Mouse (Mus musculus): Measurements from ENCODE around the gene 4933407L21Rik. TPM values are rescaled to one million over a fixed set of nuclear protein-coding genes. Genes with fewer than 3 reads are reported as not detected.
A peak's percentile ranks its signal among the peaks of the same experiment; 100 is the strongest.

The 4933407L21Rik gene
- polyA plus RNA-seq, 1 experiment from 2014 or later = not detected

DNA sequence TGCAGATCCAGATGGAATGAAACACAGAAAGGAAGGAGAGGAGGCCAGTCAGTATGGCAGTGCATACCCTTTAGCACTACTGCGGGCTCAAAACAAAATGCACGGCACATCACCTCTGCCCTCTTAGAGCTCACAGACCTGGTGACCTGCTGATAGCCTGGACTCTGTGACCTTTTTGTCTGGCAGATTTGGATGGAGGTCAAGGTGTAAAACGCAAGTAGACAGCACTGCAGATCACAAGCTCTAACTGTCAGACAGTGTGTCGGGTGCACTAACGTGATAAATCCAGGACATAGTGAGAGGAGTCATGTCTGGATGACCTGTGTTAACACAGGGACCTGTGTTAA, 5.4 kb upstream of the 4933407L21Rik start:
- no peak overlapping the region for H3K4me3 ChIP-seq
- DNase-seq (ENCODE audit: low spot score) = no peak
- H3K36me3 ChIP-seq = no peaks in the 10 kb centered on the region
- no peaks in the 10 kb centered on the region for H3K27me3 ChIP-seq (ENCODE audit: insufficient read depth, poor library complexity, severe bottlenecking)
- H3K27ac ChIP-seq = no peak overlapping the region
- peaks cover 14% of the 10 kb centered on the region for H3K4me1 ChIP-seq
- 66% methylated on average over 5 of the region's 5 CpGs for WGBS
- no peaks in the 10 kb centered on the region for H3K9me3 ChIP-seq

DNA sequence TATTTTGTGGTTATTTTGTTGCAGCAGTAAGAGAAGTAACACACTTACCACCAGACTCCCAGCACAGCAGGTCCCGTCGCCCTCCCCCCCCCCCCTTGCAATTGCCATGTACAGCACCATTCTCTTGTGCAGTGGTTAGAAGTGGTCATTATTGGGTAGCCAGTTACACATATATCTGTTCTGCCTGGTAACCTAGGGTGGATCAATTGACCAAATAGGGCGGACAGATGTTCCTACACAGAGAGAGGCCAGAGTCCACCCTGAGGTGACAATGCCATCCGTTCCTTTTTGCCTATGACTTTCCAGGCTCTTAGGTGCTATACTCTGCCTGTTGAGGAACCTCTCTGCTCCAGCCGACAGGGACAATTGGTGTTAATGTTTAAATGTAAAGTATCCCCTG, 3.1 kb upstream of the 4933407L21Rik start:
- H3K27ac ChIP-seq = no peak overlapping the region
- no peaks in the 10 kb centered on the region for H3K27me3 ChIP-seq (ENCODE audit: insufficient read depth, poor library complexity, severe bottlenecking)
- H3K36me3 ChIP-seq = no peaks in the 10 kb centered on the region
- 84% methylated on average over 5 of the region's 5 CpGs for WGBS
- no peak overlapping the region for H3K4me3 ChIP-seq
- no peak for DNase-seq (ENCODE audit: low spot score)
- H3K4me1 ChIP-seq = peaks cover 21% of the 10 kb centered on the region
- no peaks in the 10 kb centered on the region for H3K9me3 ChIP-seq

DNA sequence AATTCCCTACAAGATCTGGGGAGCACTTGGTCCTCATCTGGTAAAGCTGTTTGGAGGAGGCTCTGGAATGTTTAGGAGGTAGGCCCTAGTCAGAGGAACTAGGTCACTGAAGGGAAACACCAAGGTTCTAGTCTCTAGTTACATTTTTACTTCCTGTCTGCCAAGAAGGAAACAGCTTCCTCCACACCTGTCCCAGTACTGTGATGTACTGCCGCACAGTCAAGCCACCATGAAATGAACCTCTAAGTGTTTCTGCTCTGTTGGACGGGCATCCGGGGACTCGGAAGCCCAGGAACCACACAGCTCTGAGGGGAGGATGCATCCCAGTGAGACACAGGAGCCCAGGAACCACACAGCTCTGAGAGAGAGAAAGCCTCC, 394 bp downstream of the 4933407L21Rik start:
- Histone ChIP-seq H3K4me1 (peaks cover 17% of the 10 kb centered on the region), H3K9me3 (no peaks in the 10 kb centered on the region), H3K27ac (no peak overlapping the region), H3K4me3 (no peak overlapping the region), H3K27me3 (ENCODE audit: insufficient read depth, poor library complexity, severe bottlenecking) (no peaks in the 10 kb centered on the region), H3K36me3 (no peaks in the 10 kb centered on the region)
- no peak for DNase-seq (ENCODE audit: low spot score)
- 75% methylated on average over 4 of the region's 4 CpGs for WGBS

DNA sequence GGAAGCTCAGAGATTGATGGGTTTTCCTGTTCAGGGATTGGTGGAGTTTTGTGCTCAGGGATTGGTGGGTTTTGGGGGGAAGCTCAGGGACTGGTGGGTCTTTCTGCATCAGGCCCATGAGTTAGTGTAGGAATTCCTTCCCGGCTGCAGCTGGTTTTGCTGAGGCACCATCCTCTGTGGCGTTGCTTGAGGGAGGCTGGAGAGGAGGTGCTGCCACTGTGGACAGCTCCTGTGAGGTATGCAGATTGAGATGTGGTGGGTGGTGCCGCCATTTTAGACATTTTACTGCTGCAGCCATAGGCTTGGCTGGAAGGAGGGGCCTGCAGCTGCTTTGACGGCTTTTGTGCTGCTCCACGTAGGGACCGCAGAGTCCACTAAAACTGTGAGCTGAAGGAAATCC, 1.1 kb downstream of the 4933407L21Rik start:
- 72% methylated on average over 6 of the region's 6 CpGs for WGBS
- Histone ChIP-seq H3K4me3 (no peak overlapping the region), H3K4me1 (peaks cover 24% of the 10 kb centered on the region), H3K27ac (no peak overlapping the region), H3K9me3 (no peaks in the 10 kb centered on the region), H3K36me3 (no peaks in the 10 kb centered on the region), H3K27me3 (ENCODE audit: insufficient read depth, poor library complexity, severe bottlenecking) (no peaks in the 10 kb centered on the region)
- DNase-seq (ENCODE audit: low spot score) = no peak

DNA sequence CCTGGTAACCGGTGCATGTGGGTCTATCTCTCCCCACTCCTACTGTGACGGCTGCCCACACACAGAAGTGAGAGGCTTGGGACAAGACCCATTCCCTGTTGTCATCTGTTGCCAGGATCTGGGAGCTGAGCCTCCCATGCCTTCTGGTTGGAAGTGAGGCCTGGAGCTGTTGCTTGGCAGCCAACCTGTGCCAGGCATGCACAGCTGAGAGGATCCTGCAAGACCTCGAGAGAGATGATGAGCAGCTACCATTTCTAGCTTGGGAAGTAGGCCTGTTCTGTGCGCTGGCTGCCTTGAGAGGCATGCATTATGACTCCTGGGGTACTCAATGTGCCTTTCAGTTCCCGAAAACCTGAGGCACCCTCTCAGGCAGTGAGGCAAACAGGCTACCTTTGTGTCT, 2.9 kb downstream of the 4933407L21Rik start:
- no peak overlapping the region for H3K4me3 ChIP-seq
- DNase-seq (ENCODE audit: low spot score) = peak; percentile 67
- no peak overlapping the region for H3K27ac ChIP-seq
- WGBS = 80% methylated on average over 5 of the region's 5 CpGs
- H3K9me3 ChIP-seq = no peaks in the 10 kb centered on the region
- peaks cover 27% of the 10 kb centered on the region for H3K4me1 ChIP-seq
- no peaks in the 10 kb centered on the region for H3K27me3 ChIP-seq (ENCODE audit: insufficient read depth, poor library complexity, severe bottlenecking)
- no peaks in the 10 kb centered on the region for H3K36me3 ChIP-seq

DNA sequence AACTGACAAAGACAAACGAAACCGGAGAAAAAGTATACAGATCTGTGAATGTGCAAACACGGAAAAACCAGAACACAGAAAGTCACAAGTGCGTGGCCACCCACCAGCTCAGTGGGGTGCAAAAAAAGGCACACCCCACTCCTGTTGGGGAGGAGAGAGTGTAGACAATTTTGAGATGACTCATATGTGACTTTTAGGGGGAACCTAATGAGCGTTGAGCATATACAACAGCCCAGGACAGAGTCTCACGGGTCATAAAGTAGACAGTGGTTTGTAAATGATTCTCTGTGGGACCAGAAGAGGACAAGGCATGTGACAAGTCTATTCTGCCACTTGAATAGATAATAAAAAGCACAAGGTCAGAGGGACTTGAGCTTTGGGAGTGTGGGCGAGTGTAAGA, 4.9 kb downstream of the 4933407L21Rik start:
- Histone ChIP-seq H3K36me3 (no peaks in the 10 kb centered on the region), H3K27ac (0 out of 2 replicates have a peak overlapping the region, but pooled peaks have one; percentile 24), H3K4me3 (peak overlapping the region; percentile 12; the same call in 1 of the 2 replicates), H3K4me1 (peaks cover 28% of the 10 kb centered on the region), H3K9me3 (no peaks in the 10 kb centered on the region), H3K27me3 (ENCODE audit: insufficient read depth, poor library complexity, severe bottlenecking) (0 out of 2 replicates have a peak, but pooled peaks cover 8% of the 10 kb centered on the region)
- DNase-seq (ENCODE audit: low spot score) = peak; percentile 19
- WGBS = 41% methylated on average over 7 of the region's 7 CpGs

DNA sequence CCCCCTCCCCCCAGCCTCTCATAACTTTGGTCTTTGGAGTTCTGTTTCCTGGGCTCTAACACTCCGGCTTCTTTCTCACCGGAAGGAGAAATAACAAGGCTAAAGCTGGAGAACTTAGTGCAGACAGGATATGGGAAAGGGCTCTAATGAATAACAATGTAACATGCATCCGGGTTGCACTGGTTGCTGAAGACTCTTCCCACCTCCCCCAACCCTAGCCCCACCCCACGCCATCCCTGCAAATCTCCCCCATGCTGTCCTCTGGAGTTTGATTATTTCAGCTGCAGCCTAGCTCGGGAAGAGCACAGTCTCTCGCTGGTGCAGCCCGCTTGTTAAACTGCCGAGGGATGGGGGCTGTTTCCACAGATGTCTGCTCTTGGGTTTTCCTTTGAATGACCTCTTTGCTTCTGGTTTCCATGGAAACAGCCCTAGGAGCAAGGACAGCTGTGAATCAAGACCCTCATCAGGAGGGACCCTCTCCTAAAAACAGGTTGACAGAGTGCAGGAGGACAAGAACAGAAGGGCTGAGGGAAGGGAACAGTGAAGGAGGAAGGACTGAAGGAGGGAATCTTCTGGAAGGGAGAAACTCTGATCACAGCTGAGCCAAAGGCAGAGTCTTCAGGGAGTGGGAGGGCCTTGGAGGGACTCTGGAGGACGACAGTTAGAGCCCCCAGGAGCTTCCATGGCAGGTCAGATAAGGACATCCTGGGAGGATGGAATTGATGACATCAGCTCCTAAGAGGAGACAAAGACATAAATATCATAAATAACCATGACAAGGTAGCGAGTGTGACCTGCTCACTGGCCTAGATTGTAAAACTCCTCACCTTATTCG, 5.6 kb downstream of the 4933407L21Rik start:
- H3K27ac ChIP-seq = peak overlapping the region; percentile 53
- H3K36me3 ChIP-seq = no peaks in the 10 kb centered on the region
- peaks cover 25% of the 10 kb centered on the region for H3K4me1 ChIP-seq
- peak overlapping the region; percentile 12; the same call in 1 of the 2 replicates for H3K4me3 ChIP-seq
- 13% methylated on average over 11 of the region's 11 CpGs for WGBS
- no peaks in the 10 kb centered on the region for H3K9me3 ChIP-seq
- 0 out of 2 replicates have a peak, but pooled peaks cover 8% of the 10 kb centered on the region for H3K27me3 ChIP-seq (ENCODE audit: insufficient read depth, poor library complexity, severe bottlenecking)
- DNase-seq (ENCODE audit: low spot score) = peak; percentile 62

DNA sequence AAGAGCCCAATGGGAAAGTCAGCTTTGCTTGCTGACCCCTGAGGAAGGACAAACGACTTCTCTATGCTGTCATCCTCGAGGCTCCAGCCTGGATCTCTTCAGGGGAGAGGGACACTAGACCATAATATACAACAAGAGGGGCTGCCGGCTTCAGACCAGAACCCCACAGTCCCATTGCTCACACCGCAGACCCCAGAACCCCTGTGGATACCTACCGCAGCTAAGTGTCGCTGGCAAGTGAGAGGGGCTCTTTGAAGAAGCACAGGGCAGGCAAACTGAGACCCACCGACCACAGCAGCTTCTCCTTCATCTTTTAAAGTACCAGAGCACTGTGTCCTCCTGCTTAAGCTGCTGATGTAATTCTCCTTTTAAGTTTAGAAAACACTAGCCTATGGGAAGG, 6.3 kb downstream of the 4933407L21Rik start:
- 0 out of 2 replicates have a peak, but pooled peaks cover 8% of the 10 kb centered on the region for H3K27me3 ChIP-seq (ENCODE audit: insufficient read depth, poor library complexity, severe bottlenecking)
- no peak overlapping the region for H3K4me3 ChIP-seq
- peak; percentile 58 for DNase-seq (ENCODE audit: low spot score)
- H3K27ac ChIP-seq = 0 out of 2 replicates have a peak overlapping the region, but pooled peaks have one; percentile 7
- 6% methylated on average over 7 of the region's 7 CpGs for WGBS
- no peaks in the 10 kb centered on the region for H3K36me3 ChIP-seq
- no peaks in the 10 kb centered on the region for H3K9me3 ChIP-seq
- H3K4me1 ChIP-seq = peaks cover 25% of the 10 kb centered on the region

DNA sequence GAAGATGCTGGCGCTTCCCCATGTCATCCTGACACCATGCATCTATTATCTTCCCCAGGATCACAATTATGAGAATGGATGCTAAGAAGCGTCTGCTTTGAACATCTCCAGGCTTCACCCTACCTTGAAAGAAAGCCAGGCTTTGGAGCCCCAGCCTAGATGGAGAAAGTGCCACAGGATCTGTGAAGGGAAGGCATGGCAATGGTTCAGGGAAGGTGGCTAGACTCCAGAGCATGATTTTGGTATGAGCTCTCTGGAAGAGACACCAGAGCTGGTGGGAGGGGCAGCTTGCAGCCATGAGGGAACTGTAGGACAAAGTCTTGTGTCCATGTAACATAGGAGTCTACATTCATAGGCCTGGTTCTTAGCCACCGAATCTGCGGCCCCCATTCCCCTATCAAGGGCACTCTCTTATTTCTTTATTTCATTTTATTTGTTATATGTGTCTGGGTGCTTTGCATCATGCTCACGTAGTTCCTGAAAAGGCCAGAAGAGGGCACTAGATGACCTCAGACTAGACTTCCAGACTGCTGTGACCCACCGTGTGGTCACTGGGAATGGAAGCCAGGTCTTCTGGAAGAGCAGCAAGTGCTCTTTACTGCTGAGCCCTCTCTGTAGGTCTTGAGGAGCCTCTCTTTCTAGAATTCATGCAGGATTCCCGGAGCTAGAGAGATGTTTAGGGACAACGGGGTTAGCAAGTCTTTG, 7.0 kb downstream of the 4933407L21Rik start:
- 0 out of 2 replicates have a peak, but pooled peaks cover 8% of the 10 kb centered on the region for H3K27me3 ChIP-seq (ENCODE audit: insufficient read depth, poor library complexity, severe bottlenecking)
- WGBS = 42% methylated on average over 8 of the region's 8 CpGs
- H3K9me3 ChIP-seq = no peaks in the 10 kb centered on the region
- DNase-seq (ENCODE audit: low spot score) = no peak
- H3K4me1 ChIP-seq = peaks cover 25% of the 10 kb centered on the region
- no peak overlapping the region for H3K4me3 ChIP-seq
- no peaks in the 10 kb centered on the region for H3K36me3 ChIP-seq
- H3K27ac ChIP-seq = no peak overlapping the region

DNA sequence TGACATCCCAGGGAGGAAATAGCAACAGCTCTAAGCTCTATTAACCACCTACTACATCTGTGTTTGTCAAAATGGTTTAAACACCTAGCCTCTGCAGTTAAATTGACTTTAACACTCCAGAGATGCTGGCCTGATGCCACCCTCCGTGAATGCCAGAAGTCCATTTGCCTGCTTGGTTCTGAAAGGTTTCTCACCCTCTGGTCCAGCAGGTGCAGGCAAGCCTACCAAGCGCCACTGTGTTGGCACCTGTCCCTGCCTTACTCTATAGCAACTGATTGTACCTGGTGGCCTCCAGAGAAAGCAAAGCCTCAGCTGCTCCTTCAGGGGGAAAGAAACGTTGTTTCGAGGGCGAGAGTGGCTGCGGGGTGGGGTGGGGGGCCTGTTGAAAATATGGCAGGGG, 8.0 kb downstream of the 4933407L21Rik start:
- 71% methylated on average over 6 of the region's 6 CpGs for WGBS

DNA sequence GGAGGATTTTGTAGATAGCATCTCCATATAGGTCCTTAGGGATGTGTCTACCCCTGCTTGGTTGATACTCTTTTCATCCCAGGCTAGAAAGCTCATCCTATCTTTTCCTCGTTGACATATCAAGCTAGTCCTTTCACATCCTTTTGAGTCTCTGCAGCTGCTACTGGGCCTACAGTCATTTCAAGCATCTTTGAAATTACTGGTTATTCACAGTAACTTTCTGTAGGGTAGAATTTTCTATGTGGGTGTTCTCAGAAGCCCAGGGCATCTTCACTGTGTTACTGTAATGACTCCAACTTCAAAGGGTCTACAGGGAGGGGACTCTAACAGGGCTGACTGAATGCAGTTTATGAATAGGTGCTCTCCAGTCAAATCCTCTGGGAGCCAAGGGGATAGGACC, 9.0 kb downstream of the 4933407L21Rik start:
- WGBS = 66% methylated on average over 1 of the region's 1 CpGs
- H3K4me3 ChIP-seq = no peak overlapping the region
- H3K9me3 ChIP-seq = no peaks in the 10 kb centered on the region
- H3K27me3 ChIP-seq (ENCODE audit: insufficient read depth, poor library complexity, severe bottlenecking) = 0 out of 2 replicates have a peak, but pooled peaks cover 8% of the 10 kb centered on the region
- no peak for DNase-seq (ENCODE audit: low spot score)
- H3K4me1 ChIP-seq = peaks cover 25% of the 10 kb centered on the region
- no peak overlapping the region for H3K27ac ChIP-seq
- H3K36me3 ChIP-seq = no peaks in the 10 kb centered on the region

More for the DNA sequence above, 8.0 kb downstream of the 4933407L21Rik start:
- Histone ChIP-seq H3K9me3 (no peaks in the 10 kb centered on the region), H3K4me1 (peaks cover 25% of the 10 kb centered on the region), H3K4me3 (no peak overlapping the region), H3K27ac (no peak overlapping the region), H3K36me3 (no peaks in the 10 kb centered on the region), H3K27me3 (ENCODE audit: insufficient read depth, poor library complexity, severe bottlenecking) (0 out of 2 replicates have a peak, but pooled peaks cover 8% of the 10 kb centered on the region)
- DNase-seq (ENCODE audit: low spot score) = peak; percentile 68

DNA sequence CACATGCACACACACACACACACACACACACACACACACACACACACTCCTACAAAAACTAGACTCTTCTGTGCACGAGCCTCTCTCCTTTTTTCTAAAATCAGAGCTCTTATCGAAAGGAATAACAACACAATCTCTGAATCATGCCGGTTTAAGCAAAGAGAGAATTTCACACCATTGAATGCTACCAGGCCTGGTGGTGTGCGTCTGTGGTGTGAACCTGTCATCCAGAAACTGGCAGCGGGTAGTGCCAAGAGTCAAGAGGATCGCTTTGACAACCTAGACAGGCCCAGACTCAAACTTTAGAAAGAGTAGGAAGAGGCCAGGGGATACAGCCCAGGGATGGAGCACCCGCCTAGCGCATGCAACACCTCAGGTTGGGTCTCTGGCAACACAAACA, 14.0 kb downstream of the 4933407L21Rik start:
- Histone ChIP-seq H3K27me3 (ENCODE audit: insufficient read depth, poor library complexity, severe bottlenecking) (no peaks in the 10 kb centered on the region), H3K4me1 (no peaks in the 10 kb centered on the region), H3K9me3 (no peaks in the 10 kb centered on the region), H3K4me3 (no peak overlapping the region), H3K36me3 (no peaks in the 10 kb centered on the region), H3K27ac (no peak overlapping the region)
- WGBS = 70% methylated on average over 8 of the region's 8 CpGs
- DNase-seq (ENCODE audit: low spot score) = no peak

DNA sequence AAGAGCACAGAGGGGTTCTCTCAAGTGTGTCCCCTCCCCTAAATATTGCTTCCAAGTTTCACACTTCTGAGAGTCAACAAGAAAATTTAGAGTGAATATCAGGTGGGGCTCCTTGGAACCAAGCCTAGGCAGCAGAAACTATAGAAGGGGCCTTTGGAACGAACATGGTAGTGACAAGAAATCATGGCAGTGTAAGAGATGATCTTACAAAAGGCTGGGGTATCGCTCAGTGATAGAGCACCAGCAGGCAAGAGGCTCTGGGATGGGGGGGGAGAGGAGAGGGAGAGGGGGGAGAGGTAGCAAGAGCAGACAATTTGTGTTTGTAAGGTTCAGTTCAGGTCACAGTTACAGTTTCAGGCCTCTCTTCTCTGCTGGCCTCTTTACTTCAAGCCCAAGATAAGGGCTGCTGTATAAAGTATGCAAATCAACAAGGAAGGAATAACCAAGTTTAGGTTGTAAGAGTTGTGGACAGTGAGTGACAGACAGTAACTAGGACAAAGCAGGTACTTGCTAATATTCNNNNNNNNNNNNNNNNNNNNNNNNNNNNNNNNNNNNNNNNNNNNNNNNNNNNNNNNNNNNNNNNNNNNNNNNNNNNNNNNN, 20.9 kb downstream of the 4933407L21Rik start:
- peaks cover 3% of the 10 kb centered on the region; the same call in 1 of the 2 replicates for H3K4me1 ChIP-seq
- 81% methylated on average over 2 of the region's 2 CpGs for WGBS
- DNase-seq (ENCODE audit: low spot score) = no peak
- H3K27ac ChIP-seq = no peak overlapping the region
- no peak overlapping the region for H3K4me3 ChIP-seq
- no peaks in the 10 kb centered on the region for H3K27me3 ChIP-seq (ENCODE audit: insufficient read depth, poor library complexity, severe bottlenecking)
- no peaks in the 10 kb centered on the region for H3K36me3 ChIP-seq
- H3K9me3 ChIP-seq = no peaks in the 10 kb centered on the region
